Mouse (Mus musculus) liver, embryonic 14.5 days (tissue): ENCODE measurements around the gene Mok. TPM values are rescaled to one million over a fixed set of nuclear protein-coding genes. Genes with fewer than 3 reads are reported as not detected.
A peak's percentile ranks its signal among the peaks of the same experiment; 100 is the strongest.

Experiments used
- ATAC-seq: fragments of 200-750 bp; cut with Nextera tagmentation; 2 replicates; pipeline ENCODE4 v1.8.0; 2017; ENCODE audit warnings: moderate number of reproducible peaks, mild to moderate bottlenecking, moderate library complexity; ENCODE audit not compliant: insufficient read depth
- DNase-seq, 3 experiments: peaks; one replicate each; pipeline ENCODE4 v3.0.0-alpha.2; 2012 to 2013; ENCODE audit warnings: low read depth in 3 of 3, low spot score in 3 of 3
- H3K27ac ChIP-seq: fragments of 300-500 bp; sonication (generic); 2 replicates; pipeline ENCODE4 v1.5.1; 2014; ENCODE audit warnings: moderate library complexity, mild to moderate bottlenecking, control low read depth, inconsistent platforms
- H3K27me3 ChIP-seq: fragments of 300-500 bp; sonication (generic); 2 replicates; pipeline ENCODE4 v1.6.1; 2014; ENCODE audit warnings: mild to moderate bottlenecking, low read length, moderate library complexity; ENCODE audit not compliant: control insufficient read depth, insufficient read depth
- H3K36me3 ChIP-seq: fragments of 300-500 bp; sonication (generic); replicated peaks from 2 replicates; pipeline ENCODE4 v1.6.1; 2014; ENCODE audit warnings: low read depth; ENCODE audit not compliant: control insufficient read depth, insufficient read depth
- H3K4me1 ChIP-seq, 2 experiments: fragments of 200-500 bp in 1 of 2; fragments of 300-500 bp in 1 of 2; sonication (generic) in 1 of 2; replicated peaks; 2 replicates each; pipeline ENCODE4 v1.6.1; 2012 to 2014; ENCODE audit warnings: antibody characterized with exemption in 1 of 2, inconsistent platforms in 1 of 2, low read length in 1 of 2; ENCODE audit not compliant: control insufficient read depth in 2 of 2, insufficient read depth in 2 of 2
- H3K4me2 ChIP-seq: fragments of 300-500 bp; sonication (generic); 2 replicates; pipeline ENCODE4 v1.6.1; 2014; ENCODE audit warnings: low read depth, mild to moderate bottlenecking, control low read depth, moderate library complexity
- H3K4me3 ChIP-seq, 2 experiments: fragments of 200-500 bp in 1 of 2; fragments of 300-500 bp in 1 of 2; sonication (generic) in 1 of 2; 2 replicates each; pipeline ENCODE4 v1.5.1; 2012 to 2014; ENCODE audit warnings: low read depth in 2 of 2, low read length in 2 of 2, mild to moderate bottlenecking in 2 of 2, control low read depth in 1 of 2, inconsistent platforms in 1 of 2, moderate library complexity in 1 of 2; ENCODE audit not compliant: insufficient read depth in 1 of 2
- H3K9ac ChIP-seq: fragments of 300-500 bp; sonication (generic); replicated peaks from 2 replicates; pipeline ENCODE4 v1.6.1; 2014; ENCODE audit warnings: mild to moderate bottlenecking, control low read depth, moderate library complexity
- H3K9me3 ChIP-seq: fragments of 300-500 bp; sonication (generic); 2 replicates; pipeline ENCODE4 v1.6.1; 2016; ENCODE audit warnings: low read length, mixed read lengths; ENCODE audit not compliant: control insufficient read depth
- CTCF ChIP-seq: IDR thresholded peaks from 2 replicates; pipeline ENCODE4 v1.5.1; 2016; ENCODE audit warnings: antibody characterized with exemption, low read depth, control low read depth
- EP300 ChIP-seq: IDR thresholded peaks from 2 replicates; pipeline ENCODE4 v1.6.1; 2016; ENCODE audit warnings: antibody characterized with exemption, low read depth
- WGBS: fragments of 180-500 bp; shearing (Covaris S2); extraction: QIAGEN DNeasy Blood & Tissue Kit; methylation state at CpG from one replicate; pipeline ENCODE4 v1.1.7; 2014; ENCODE audit not compliant: insufficient replicate concordance; 5-methylcytosine and 5-hydroxymethylcytosine counted together
- polyA plus RNA-seq, 2 experiments: library from polyadenylated mRNA; depleted of rRNA in 1 of 2; stranded (reverse) in 1 of 2; unstranded in 1 of 2; fragments of >200 nt; fragmentation: Nextera tagmentation in 1 of 2; extraction: Ambion mirVana in 1 of 2; gene quantifications; 2 replicates each; pipeline versions ENCODE4 v1.2.1 to v1.2.3; 2012 to 2014

The Mok gene
- polyA plus RNA-seq, 2 experiments: 0.18 to 0.23 TPM

GRCm38 (mm10) chr12:110850010-110850928 is 9.5 kb upstream of the Mok start, which contains the start of gene Zfp839:
Gene Zfp839 (plus strand): TSS chr12:110850253.
- H3K4me3 ChIP-seq: peak within 1 kb of the TSS; percentile 81 to 89
- peaks cover 21 to 26% of the 10 kb centered on the region in 2 experiments for H3K4me1 ChIP-seq
- under 1% methylated on average over 89 of the region's 89 CpGs for WGBS

DNA sequence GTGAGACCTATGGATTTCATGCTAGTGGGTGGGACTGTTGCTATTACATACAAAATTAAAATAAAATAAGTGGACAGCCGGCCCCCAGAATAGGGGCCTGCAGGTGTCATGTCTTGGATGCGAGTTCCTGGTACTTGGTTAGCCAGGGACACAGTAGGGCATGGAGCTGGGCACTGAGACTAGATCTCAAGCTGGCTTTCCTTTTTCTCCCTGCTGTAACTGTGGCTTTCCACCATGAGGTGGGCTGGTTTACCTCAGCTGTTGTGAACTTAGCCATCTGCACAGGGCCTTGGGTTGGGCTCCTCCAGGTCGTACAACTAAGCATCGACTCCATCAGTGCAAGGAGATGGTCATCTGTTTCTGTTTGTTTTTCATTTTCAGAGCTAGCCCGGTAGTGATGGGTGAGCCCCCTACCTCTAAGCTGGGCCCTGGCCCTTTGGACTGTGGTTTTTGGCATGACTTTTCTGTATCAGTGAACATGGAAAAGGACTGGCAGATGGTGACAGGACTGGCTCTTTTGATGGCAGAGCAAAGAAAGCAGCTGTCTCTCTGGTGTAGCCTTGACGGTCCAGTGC is 5.5 kb upstream of the Mok start:
- peak overlapping the region; percentile 62 to 68 for H3K4me3 ChIP-seq
- peak overlapping the region; percentile 71 for H3K9ac ChIP-seq
- peak overlapping the region; percentile 99 for H3K4me2 ChIP-seq
- no peaks in the 10 kb centered on the region for H3K27me3 ChIP-seq
- no peaks in the 10 kb centered on the region for H3K36me3 ChIP-seq
- peaks cover 13 to 16% of the 10 kb centered on the region in 2 experiments for H3K4me1 ChIP-seq
- H3K27ac ChIP-seq: no peak overlapping the region
- WGBS: 76% methylated on average over 6 of the region's 6 CpGs
- TF ChIP-seq EP300 (no peak), CTCF (no peak)
- ATAC-seq: no peak
- DNase-seq: no peak
- no peaks in the 10 kb centered on the region for H3K9me3 ChIP-seq

More at GRCm38 (mm10) chr12:110850010-110850928, 9.5 kb upstream of the Mok start, which contains the start of gene Zfp839:
- ATAC-seq: peak; percentile 68
- peak within 1 kb of the TSS; percentile 83 for H3K9ac ChIP-seq
- peak in 1 of 3 experiments; percentile 56 for DNase-seq
- no peaks in the 10 kb centered on the region for H3K9me3 ChIP-seq
- no peak for TF ChIP-seq EP300
- 0 out of 2 replicates have a peak, but pooled peaks have one; percentile 9 for TF ChIP-seq CTCF
- H3K27ac ChIP-seq: peak within 1 kb of the TSS; percentile 3
- no peaks in the 10 kb centered on the region for H3K27me3 ChIP-seq
- peak within 1 kb of the TSS; percentile 65 for H3K4me2 ChIP-seq
- H3K36me3 ChIP-seq: no peaks in the 10 kb centered on the region

GRCm38 (mm10) chr12:110845131-110845880 is 4.6 kb upstream of the Mok start:
- ATAC-seq (peak; percentile 90), DNase-seq (peak; percentile 92 to 94 (median 92))
- Histone ChIP-seq H3K27ac (peak overlapping the region; percentile 59), H3K4me1 (peaks cover 9% of the 10 kb centered on the region in 2 experiments), H3K27me3 (no peaks in the 10 kb centered on the region), H3K9me3 (no peaks in the 10 kb centered on the region), H3K4me2 (peak overlapping the region; percentile 99), H3K36me3 (no peaks in the 10 kb centered on the region), H3K4me3 (peak overlapping the region; percentile 62 to 68), H3K9ac (peak overlapping the region; percentile 75)
- WGBS: under 1% methylated on average over 36 of the region's 36 CpGs
- TF ChIP-seq CTCF (no peak), EP300 (peak; percentile 33; the same call in 1 of the 2 replicates)

- TF ChIP-seq CTCF (no peak), EP300 (no peak)
- peak; percentile 59 for ATAC-seq
- peak overlapping the region; percentile 75 for H3K9ac ChIP-seq
- peaks cover 6% of the 10 kb centered on the region for H3K27me3 ChIP-seq
- peak overlapping the region; percentile 99 for H3K4me2 ChIP-seq
- peaks cover 7 to 9% of the 10 kb centered on the region in 2 experiments for H3K4me1 ChIP-seq
- H3K4me3 ChIP-seq: peak overlapping the region; percentile 62 to 68
- WGBS: under 1% methylated on average over 42 of the region's 42 CpGs
- DNase-seq: peak in 1 of 3 experiments; percentile 28
- no peaks in the 10 kb centered on the region for H3K9me3 ChIP-seq
- peak overlapping the region; percentile 53 for H3K27ac ChIP-seq
- H3K36me3 ChIP-seq: no peaks in the 10 kb centered on the region
Measured at GRCm38 (mm10) chr12:110844227-110845130, 3.7 kb upstream of the Mok start.
